Mouse (Mus musculus): ENCODE data around the gene Aurkb. TPM values are rescaled to one million over a fixed set of nuclear protein-coding genes. Genes with fewer than 3 reads are reported as not detected.

Aurkb gene
- 238 and 240 TPM in 2 replicates for polyA plus RNA-seq (2012; ENCODE audit: low replicate concordance)

DNA sequence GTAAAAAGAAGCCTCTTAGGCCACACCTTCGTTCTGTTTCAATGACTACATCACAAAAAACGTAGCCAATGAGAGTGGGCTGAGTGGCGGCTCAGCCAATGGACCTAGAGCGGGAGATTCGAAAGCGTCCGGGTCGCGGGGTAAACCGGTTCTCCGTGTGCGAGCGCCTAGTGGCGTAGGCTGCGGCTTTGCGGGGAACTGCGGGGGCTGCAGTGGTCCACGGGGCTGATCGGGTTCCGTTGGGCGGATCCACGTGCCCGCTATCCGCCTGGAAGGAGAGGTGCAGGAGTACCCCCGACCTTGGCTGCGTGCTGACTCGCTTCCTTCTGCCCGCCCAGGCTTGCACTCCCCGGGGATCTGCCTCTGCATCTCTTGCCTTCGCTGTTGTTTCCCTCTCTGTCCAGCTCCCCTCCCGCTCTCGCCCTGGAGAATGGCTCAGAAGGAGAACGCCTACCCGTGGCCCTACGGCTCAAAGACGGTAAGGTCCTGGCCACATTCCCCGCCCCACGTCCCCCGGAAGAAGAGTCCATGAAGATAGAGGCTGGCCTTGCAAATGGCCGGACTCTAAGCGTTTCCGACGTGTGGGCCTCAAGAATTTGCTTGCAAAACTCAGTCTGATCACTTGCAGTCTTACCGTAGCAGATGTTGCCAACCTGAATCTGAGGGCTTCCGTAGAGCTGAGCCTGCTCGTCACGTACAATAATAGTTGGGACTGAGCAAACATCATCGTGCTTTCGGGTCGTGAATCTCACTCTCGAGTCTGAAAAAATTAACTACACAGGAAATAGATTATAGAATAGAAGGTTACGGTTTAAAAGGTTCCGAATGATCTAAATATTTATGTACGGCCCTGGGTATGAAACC lies at the start of gene Aurkb:
Gene Aurkb, plus strand, starts transcription at position 117 of the 864 bp plus-strand sequence.

DNA sequence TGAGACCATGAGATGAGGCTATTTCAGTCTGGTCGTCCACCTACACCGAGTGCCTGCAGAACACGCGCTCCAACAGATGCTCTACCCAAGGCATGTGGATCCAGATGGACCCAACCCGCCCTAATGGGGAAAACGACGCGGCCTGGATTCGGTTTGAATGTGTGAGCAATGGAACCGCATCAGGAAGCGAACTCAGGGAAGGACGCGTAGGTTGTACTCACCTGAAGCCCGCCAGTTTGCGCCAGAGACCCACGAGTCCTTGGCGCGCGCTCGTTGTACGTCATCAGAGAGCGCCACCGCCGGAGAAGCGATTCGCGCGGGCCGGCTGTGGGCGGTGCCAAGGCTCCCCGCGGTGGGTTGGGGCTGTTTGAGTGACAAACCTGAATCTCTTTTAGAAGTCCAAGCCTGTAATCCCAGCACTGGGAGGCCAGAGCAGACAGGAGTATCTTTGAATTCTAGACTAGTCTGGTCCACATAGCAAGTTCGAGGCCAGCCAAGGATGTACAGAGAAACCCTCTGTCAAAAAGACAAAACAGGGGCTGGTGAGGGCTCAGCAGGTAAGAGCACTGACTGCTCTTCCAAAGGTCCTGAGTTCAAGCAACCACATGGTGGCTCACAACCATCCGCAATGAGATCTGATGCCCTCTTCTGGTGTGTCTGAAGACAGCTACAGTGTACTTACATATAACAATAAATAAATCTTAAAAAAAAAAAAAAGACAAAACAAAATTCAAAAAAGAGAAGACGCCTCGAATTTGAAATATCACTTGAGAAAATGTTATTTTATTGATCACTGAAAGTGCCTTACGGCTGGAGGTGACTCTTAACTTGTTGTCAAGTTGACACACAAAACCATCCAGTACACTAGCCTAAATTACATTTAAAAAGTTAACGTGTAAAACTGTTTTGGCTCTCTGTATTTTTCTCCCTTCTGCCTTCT lies 37.0 kb upstream of the Aurkb start, which contains the start of gene Pfas:
Gene Pfas, minus strand, starts transcription at position 279 of the 940 bp plus-strand sequence.

DNA sequence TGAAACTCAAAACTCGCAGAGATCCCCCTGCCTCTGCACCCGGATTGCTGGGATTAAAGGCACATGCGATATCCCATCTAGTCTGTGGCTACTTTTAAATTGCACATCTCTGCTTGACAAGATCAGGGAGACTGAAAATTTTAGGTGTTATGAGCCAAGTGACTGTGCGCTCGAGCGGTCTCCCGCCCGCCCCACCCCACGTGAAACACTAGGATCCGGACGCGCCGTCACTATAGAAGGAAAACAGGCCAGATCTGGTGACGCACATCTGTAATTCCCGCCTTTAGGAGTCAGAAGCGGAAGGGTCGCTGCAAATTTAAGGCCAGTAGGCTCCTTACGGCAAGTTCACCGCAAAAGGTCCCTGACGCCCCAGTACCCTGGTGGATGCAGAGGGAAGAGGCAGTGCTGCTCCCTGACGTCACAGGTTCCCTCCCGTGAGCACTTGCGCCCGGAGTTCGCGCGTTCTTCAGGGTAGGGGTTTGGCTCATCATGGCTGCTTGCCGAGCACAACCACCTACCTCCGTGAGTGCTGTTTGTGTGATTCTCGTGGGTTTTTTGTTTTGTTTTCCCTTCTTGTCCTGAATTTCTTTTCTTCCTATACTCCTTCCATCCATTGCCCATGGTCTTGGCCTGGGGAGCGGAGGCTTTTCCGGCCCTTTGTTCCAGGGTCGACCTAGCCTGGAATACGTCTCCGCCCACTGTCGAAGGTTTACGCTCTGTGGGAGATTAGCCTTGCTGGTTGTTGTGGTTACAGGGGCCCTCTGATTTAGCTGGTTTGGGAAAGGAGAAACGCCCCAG lies 29.6 kb upstream of the Aurkb start, which contains the start of gene Ctc1:
Gene Ctc1, plus strand, starts transcription at position 268 of the 798 bp plus-strand sequence.

DNA sequence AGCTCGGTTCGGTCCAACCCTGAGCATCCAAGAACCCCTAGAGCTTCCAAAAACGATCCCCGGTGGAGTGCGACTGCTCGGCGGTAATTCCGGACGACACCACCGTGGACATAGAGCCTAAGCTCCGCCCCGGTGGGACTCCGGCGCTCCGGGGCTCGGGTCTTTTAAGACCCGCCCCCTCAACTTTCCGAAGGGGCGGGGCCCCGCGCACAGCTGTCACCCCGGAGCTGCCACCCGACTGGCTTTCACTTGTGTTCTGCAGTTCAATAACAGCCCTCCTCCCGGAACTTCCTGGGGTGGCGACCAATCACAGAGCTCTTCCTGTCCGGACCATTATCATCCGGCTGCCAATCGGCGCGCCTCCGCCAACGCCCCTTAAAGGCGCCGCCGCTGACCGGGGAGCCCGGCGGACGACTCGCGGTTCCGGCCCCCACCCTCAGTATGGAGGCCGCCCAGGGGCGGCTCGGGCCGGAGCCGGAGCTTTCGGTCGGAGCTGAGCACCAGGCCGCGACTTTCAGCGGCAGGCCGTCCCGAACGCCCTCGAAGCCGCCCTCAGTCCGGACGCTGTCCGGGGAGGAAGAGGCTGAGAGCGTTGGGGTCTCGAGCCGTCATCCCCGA lies 14.0 kb downstream of the Aurkb start, which contains the start of gene Borcs6:
Gene Borcs6, plus strand, starts transcription at position 361 of the 618 bp plus-strand sequence.

DNA sequence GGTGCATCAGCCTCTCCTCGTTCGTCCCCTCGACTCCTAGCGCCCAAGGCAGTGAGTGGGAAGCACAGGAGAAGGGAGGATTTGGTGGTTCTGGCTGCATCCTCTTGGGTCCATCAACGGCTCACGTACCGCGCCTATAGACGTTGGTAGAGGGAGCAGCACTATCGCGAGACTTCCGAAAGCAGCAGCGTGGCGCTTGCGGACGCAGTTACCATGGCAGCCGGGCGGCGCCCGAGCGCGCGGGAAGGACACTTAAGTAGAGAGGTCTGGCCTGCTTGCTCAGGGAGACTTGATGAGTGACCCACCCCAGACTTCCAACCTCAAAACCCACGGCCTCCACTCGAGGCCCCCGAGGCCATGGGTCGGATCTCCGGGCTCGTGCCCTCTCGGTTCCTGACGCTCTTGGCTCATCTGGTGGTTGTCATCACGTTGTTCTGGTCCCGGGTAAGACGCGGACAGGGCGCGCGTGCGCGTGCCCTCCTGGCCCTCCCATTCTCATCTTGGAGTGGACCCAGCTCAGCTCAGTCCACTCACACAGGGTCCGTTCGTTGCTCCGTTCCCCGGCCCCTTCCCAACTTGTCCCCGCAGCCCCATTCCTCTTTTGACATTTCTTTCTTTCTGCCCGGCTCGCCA lies 25.3 kb downstream of the Aurkb start, which contains the start of gene Tmem107:
Gene Tmem107, plus strand, starts transcription at position 217 of the 633 bp plus-strand sequence.

DNA sequence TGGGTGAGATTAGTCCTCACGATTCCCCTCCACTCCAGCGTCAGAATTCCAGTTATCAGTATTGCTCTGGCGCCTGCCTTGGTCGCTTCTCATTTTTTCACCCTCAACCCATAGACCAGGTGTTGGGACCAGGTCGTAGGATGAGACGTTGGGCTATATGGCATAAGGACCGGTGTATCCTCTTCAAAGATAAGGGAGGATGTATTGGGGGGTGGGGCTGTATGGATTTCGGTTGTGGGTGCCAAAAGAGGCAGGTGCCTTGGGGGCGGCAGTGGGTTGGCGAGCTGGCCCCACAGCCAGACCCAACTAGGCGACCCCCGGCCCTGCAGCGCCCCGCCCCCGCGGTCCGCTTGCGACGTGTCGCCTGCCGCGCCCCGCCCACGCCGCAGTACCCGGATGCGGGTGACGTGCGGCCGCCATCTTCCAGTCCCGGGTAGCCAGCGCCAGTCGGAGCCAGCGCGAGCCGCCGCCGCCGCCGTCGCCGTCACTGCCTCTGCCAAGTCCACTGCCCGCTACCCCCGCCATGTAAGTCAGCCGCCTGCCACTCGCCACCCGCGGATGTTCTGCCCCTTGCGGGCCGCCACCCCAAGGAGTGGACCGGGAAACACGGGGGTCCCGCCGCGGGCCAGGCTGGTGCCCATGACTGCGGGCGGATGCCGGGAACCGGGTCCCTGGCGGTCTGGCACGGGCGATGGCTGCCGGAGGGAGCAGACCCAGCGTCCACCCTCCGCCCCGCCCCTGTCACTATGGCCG lies 42.8 kb downstream of the Aurkb start, which contains the start of gene Vamp2:
Gene Vamp2, plus strand, starts transcription at position 388 of the 753 bp plus-strand sequence.

DNA sequence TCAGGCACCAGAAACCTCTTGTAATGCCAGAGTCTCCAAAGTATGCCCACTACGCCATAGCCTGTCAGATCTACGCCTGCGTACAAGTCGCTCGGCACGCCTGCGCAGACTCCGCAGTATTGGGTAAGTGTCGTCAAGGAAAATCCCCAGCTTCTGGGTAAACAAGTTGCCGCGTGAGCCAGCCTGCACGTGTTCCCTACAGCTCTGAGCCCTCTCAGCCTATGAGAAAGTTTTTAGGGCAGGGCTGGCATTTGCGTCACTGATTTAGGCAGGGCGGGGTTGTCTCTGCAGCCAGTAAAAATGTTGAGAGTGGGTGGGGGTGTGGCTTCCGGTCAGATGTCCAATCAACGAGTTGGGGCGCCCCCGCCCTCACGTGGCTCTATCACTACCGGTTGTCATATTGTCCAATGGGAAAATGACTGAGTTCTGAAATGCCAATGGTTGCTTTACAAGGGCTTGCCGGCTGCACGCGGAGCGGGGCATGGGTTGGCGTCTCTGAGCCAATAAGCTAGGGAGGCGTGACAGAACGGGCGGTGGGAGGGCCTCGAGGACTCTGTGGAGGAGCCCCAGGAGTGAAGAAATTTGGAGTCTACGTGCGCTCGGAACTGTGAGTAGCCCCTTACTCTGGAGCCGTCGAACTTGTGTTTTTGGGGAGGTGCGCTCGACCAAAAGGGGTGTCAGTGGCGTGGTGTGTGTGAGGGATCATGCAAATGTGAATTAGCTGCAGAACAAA lies 49.4 kb downstream of the Aurkb start, which contains the start of gene Per1:
Gene Per1, plus strand, starts transcription at position 521 of the 733 bp plus-strand sequence.

Other genes starting within 250 kb of the Aurkb start
- gene Ndel1, start 173.8 kb upstream of the Aurkb start, polyA plus RNA-seq (2012; ENCODE audit: low replicate concordance): 50.9 and 83.2 TPM in 2 replicates
- 0.11 TPM in 1 of 2 replicates, not detected in the other for gene Rnf222, start 157.1 kb upstream of the Aurkb start, polyA plus RNA-seq (2012; ENCODE audit: low replicate concordance)
- 24.0 and 24.7 TPM in 2 replicates for gene Rpl26, start 144.1 kb upstream of the Aurkb start, polyA plus RNA-seq (2012; ENCODE audit: low replicate concordance)
- gene Odf4, start 118.6 kb upstream of the Aurkb start, polyA plus RNA-seq (2012; ENCODE audit: low replicate concordance): not detected in 2 replicates
- 3.3 and 5.0 TPM in 2 replicates for gene Arhgef15, start 88.2 kb upstream of the Aurkb start, polyA plus RNA-seq (2012; ENCODE audit: low replicate concordance)
- gene Slc25a35, start 77.5 kb upstream of the Aurkb start, polyA plus RNA-seq (2012; ENCODE audit: low replicate concordance): 2.5 and 3.8 TPM in 2 replicates
- 7.2 and 18.7 TPM in 2 replicates for gene Rangrf, start 70.5 kb upstream of the Aurkb start, polyA plus RNA-seq (2012; ENCODE audit: low replicate concordance)
- gene Pfas, start 37.2 kb upstream of the Aurkb start, polyA plus RNA-seq (2012; ENCODE audit: low replicate concordance): 16.5 and 37.1 TPM in 2 replicates
- gene Ctc1, start 29.7 kb upstream of the Aurkb start, polyA plus RNA-seq (2012; ENCODE audit: low replicate concordance): 21.6 and 80.9 TPM in 2 replicates
- 21.2 and 47.5 TPM in 2 replicates for gene Borcs6, start 14.1 kb downstream of the Aurkb start, polyA plus RNA-seq (2012; ENCODE audit: low replicate concordance)
- gene Tmem107, start 25.2 kb downstream of the Aurkb start, polyA plus RNA-seq (2012; ENCODE audit: low replicate concordance): 75.9 and 115 TPM in 2 replicates
- 88.7 and 137 TPM in 2 replicates for gene Vamp2, start 42.8 kb downstream of the Aurkb start, polyA plus RNA-seq (2012; ENCODE audit: low replicate concordance)
- gene Per1, start 49.6 kb downstream of the Aurkb start, polyA plus RNA-seq (2012; ENCODE audit: low replicate concordance): 33.5 and 34.6 TPM in 2 replicates
- 0.37 TPM in 1 of 2 replicates, not detected in the other for gene Hes7, start 74.8 kb downstream of the Aurkb start, polyA plus RNA-seq (2012; ENCODE audit: low replicate concordance)
- gene 9130213A22Rik, start 76.9 kb downstream of the Aurkb start, polyA plus RNA-seq (2012; ENCODE audit: low replicate concordance): not detected in 2 replicates
- not detected in 2 replicates for gene Aloxe3, start 80.2 kb downstream of the Aurkb start, polyA plus RNA-seq (2012; ENCODE audit: low replicate concordance)
- gene Alox12b, start 111.3 kb downstream of the Aurkb start, polyA plus RNA-seq (2012; ENCODE audit: low replicate concordance): not detected in 2 replicates
- 0.09 and 0.28 TPM in 2 replicates for gene Alox8, start 152.2 kb downstream of the Aurkb start, polyA plus RNA-seq (2012; ENCODE audit: low replicate concordance)
- gene Gucy2e, start 191.4 kb downstream of the Aurkb start, polyA plus RNA-seq (2012; ENCODE audit: low replicate concordance): 0.02 TPM in 1 of 2 replicates, not detected in the other